Mouse (Mus musculus) R1 (cell line): ENCODE measurements at regions not wholly inside any gene's neighbourhood (a gene's known extent, or its start where the extent isn't known, plus 50 kb on each side); places are given as distances from the start of the nearest gene placed in this dataset.

ENCODE experiments used
- DNase-seq: peaks from one replicate; pipeline ENCODE4 v3.0.0-alpha.2; 2018; ENCODE audit warnings: low read depth, low spot score

- no peak for DNase-seq
These were observed 75.9 kb upstream of the Ank start for GRCm38 (mm10) chr15:27390567-27390966.

- DNase-seq = peak; percentile 18
These were observed 60.7 kb upstream of the Ank start for GRCm38 (mm10) chr15:27405721-27406161.

- no peak for DNase-seq
These were observed 56.6 kb upstream of the Ank start for GRCm38 (mm10) chr15:27409856-27410255.

GRCm38 (mm10) chr15:27412304-27412703 is 54.2 kb upstream of the Ank start:
- DNase-seq = no peak

GRCm38 (mm10) chr15:27412761-27413160 is 53.7 kb upstream of the Ank start:
- no peak for DNase-seq

GRCm38 (mm10) chr15:27413486-27413885 is 53.0 kb upstream of the Ank start:
- no peak for DNase-seq

- no peak for DNase-seq
These were observed 51.7 kb upstream of the Ank start for GRCm38 (mm10) chr15:27414819-27415218.
